ENCODE assay signal across 27 mouse cellular contexts in the genomic region with DNA sequence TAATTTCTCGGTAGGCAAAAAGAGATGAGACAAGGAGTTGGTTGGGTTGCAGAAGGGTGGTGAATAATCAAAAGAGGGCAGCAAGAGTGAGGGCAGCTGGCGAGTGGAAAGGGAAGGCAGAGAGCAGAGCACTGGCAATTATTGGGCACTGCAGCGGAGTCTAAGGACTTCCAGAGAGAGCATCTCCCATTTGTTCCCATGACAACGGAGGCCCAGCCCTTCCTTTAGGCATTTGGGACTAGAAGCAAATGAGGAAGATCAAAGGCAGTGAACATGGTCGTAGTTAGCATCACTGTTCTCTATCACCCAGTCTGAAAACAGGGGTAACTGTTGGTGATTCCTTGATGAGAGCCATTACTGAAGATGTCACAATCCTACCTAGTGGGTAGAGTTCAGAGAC.
A peak's percentile ranks its signal among the peaks of the same experiment; 100 is the strongest.
DNase-seq lines count a peak whose midpoint lies in the region; ATAC-seq lines count a peak whose summit lies in the region.
"Had no signal": no experiment of that assay in that cellular context is flagged by ENCODE, and none has a peak within 500 bp of the region (broad histone marks: within the 10 kb centered on the region; RNA-seq: fewer than 3 reads in every experiment).

No protein-coding gene starts in this region.

- no peaks in the 10 kb centered on the region for H3K9me3 ChIP-seq in hindbrain, embryonic 16.5 days (ENCODE audit: control insufficient read depth, low read length)
- no peaks in the 10 kb centered on the region for H3K9me3 ChIP-seq in hindbrain, embryonic 12.5 days (replicated peaks)
- H3K9me3 ChIP-seq: embryonic facial prominence, embryonic 10.5 days; intestine, embryonic 15.5 days; limb, embryonic 10.5 days; neural tube, embryonic 13.5 days; stomach, embryonic 15.5 days had no signal

- H3K4me1 ChIP-seq in hindbrain, embryonic 16.5 days (ENCODE audit: control insufficient read depth, insufficient read depth, low read depth, low read length): peaks cover 3% of the 10 kb centered on the region
- H3K4me1 ChIP-seq in hindbrain, embryonic 12.5 days: peaks cover 17% of the 10 kb centered on the region

- WGBS in hindbrain, embryonic 16.5 days: 37% methylated on average over 5 of the region's 5 CpGs
- 48% methylated on average over 5 of the region's 5 CpGs for WGBS in hindbrain, embryonic 12.5 days

- H3K4me2 ChIP-seq in hindbrain, embryonic 16.5 days (ENCODE audit: low read length): no peak overlapping the region
- no peak overlapping the region for H3K4me2 ChIP-seq in hindbrain, embryonic 12.5 days (replicated peaks)
- H3K4me2 ChIP-seq: hindbrain, embryonic 14.5 days; intestine, embryonic 15.5 days; neural tube, embryonic 13.5 days; stomach, embryonic 15.5 days had no signal

- H3K36me3 ChIP-seq in hindbrain, embryonic 16.5 days (ENCODE audit: control insufficient read depth, insufficient read depth, low read length): no peaks in the 10 kb centered on the region
- no peaks in the 10 kb centered on the region for H3K36me3 ChIP-seq in hindbrain, embryonic 12.5 days
- H3K36me3 ChIP-seq: embryonic facial prominence, embryonic 10.5 days; intestine, embryonic 15.5 days; limb, embryonic 10.5 days; neural tube, embryonic 13.5 days; stomach, embryonic 15.5 days had no signal

- DNase-seq in embryo, embryonic 10 days (ENCODE audit: low spot score): peak; percentile 39
- DNase-seq in embryo, embryonic 9.5 days (ENCODE audit: extremely low spot score): no peak
- peak; percentile 43 for DNase-seq in retina, postnatal 1 day
- DNase-seq in retina, embryonic 14.5 days (ENCODE audit: low spot score): no peak
- DNase-seq in urinary bladder, postnatal 4 days (ENCODE audit: low spot score in 2 of 2): no peak
- DNase-seq: adrenal gland, adult 8-10 months; cerebellum, adult 9-10 months; gastrocnemius, postnatal 25 days; heart, adult 18-20 months; heart, postnatal 14 days; kidney, adult 8-10 months; kidney, postnatal 14 days; lung, postnatal 4 days; right cerebral cortex, adult 18-20 months; right cerebral cortex, postnatal 4 days; thymus, postnatal 25 days had no signal

- no peak overlapping the region for H3K27ac ChIP-seq in hindbrain, embryonic 16.5 days (ENCODE audit: low read depth, low read length)
- H3K27ac ChIP-seq in hindbrain, embryonic 12.5 days: no peak overlapping the region
- H3K27ac ChIP-seq: embryonic facial prominence, embryonic 10.5 days; hindbrain, embryonic 14.5 days; intestine, embryonic 15.5 days; limb, embryonic 10.5 days; neural tube, embryonic 13.5 days; stomach, embryonic 15.5 days had no signal

- H3K9ac ChIP-seq in hindbrain, embryonic 16.5 days (ENCODE audit: low read depth, low read length): no peak overlapping the region
- no peak overlapping the region for H3K9ac ChIP-seq in hindbrain, embryonic 12.5 days
- H3K9ac ChIP-seq: hindbrain, embryonic 14.5 days; intestine, embryonic 15.5 days; neural tube, embryonic 13.5 days; stomach, embryonic 15.5 days had no signal

- peak; percentile 42; the same call in 1 of the 2 replicates for ATAC-seq in hindbrain, embryonic 16.5 days
- no peak for ATAC-seq in hindbrain, embryonic 12.5 days (ENCODE audit: low FRiP score)
- ATAC-seq: activated CD4-positive, CD25-positive, alpha-beta regulatory T cell, adult 4 months; forebrain, embryonic 16.5 days; intestine, embryonic 15.5 days; Patski had no signal

- H3K4me3 ChIP-seq in hindbrain, embryonic 16.5 days (ENCODE audit: low read length): no peak overlapping the region
- no peak overlapping the region for H3K4me3 ChIP-seq in hindbrain, embryonic 12.5 days
- H3K4me3 ChIP-seq: embryonic facial prominence, embryonic 10.5 days; intestine, embryonic 15.5 days; limb, embryonic 10.5 days; neural tube, embryonic 13.5 days; stomach, embryonic 15.5 days had no signal

- H3K27me3 ChIP-seq in hindbrain, embryonic 16.5 days (replicated peaks; ENCODE audit: control insufficient read depth, insufficient read depth, low read length): peaks cover 19% of the 10 kb centered on the region
- peaks cover 79% of the 10 kb centered on the region for H3K27me3 ChIP-seq in hindbrain, embryonic 12.5 days
- H3K27me3 ChIP-seq: intestine, embryonic 15.5 days; stomach, embryonic 15.5 days had no signal

Comparison
In these comparisons a context has a peak if more than half of its experiments do, and no peak if none do; other contexts are left out.
1. DNase-seq: peak in embryo, embryonic 10 days (single experiment) and retina, postnatal 1 day (single experiment); none in embryo, embryonic 9.5 days (single experiment), retina, embryonic 14.5 days (single experiment) and urinary bladder, postnatal 4 days (0 of 2).